Mouse (Mus musculus): ENCODE results near the gene Gm29289.
"Not testable (repeated sequence)": the region's sequence is repeated elsewhere in the genome, so short reads cannot be mapped to it uniquely, and the experiment has no call there.

Gm29289 gene

DNA sequence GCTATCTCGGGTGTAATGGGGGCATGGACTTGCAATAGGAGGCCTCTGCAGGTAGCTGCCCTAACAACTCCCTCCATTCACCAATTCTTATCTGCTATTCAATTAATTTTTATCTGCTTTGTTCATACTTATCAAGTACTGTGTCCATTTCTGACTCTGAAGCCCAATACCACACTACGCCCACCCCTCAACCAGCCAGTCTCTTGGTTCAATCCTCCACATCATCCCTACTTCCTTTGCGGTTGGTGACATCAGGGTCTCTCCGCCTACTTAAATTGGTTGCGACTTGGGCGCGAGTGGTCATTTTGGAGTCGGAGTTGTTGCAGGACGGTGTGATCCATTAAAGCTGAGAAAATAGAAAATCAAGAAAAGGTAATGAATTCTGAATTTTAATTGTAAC lies at the start of gene Gm29289:
Gm29289 (plus strand) TSS at position 301 of the 400 bp plus-strand sequence.
- not testable (repeated sequence) for DNase-seq (ENCODE audit: low read depth, low spot score)

DNA sequence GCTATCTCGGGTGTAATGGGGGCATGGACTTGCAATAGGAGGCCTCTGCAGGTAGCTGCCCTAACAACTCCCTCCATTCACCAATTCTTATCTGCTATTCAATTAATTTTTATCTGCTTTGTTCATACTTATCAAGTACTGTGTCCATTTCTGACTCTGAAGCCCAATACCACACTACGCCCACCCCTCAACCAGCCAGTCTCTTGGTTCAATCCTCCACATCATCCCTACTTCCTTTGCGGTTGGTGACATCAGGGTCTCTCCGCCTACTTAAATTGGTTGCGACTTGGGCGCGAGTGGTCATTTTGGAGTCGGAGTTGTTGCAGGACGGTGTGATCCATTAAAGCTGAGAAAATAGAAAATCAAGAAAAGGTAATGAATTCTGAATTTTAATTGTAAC lies 31.7 kb upstream of the Gm29289 start, which contains the start of gene Gm10352:
Gm10352 (plus strand) TSS at position 301 of the 400 bp plus-strand sequence.
- not testable (repeated sequence) for DNase-seq (ENCODE audit: low read depth, low spot score)

Measured in skeletal muscle tissue, adult 2 months (tissue).